Mouse (Mus musculus) liver, embryonic 14.5 days (tissue): ENCODE results near the gene F12. TPM values are rescaled to one million over a fixed set of nuclear protein-coding genes. Genes with fewer than 3 reads are reported as not detected.

Experiments
- ATAC-seq: fragments of 200-750 bp; cut with Nextera tagmentation; 2 replicates; pipeline ENCODE4 v1.8.0; 2017; ENCODE audit warnings: moderate number of reproducible peaks, mild to moderate bottlenecking, moderate library complexity; ENCODE audit not compliant: insufficient read depth
- DNase-seq, 3 experiments: peaks; one replicate each; pipeline ENCODE4 v3.0.0-alpha.2; 2012 to 2013; ENCODE audit warnings: low read depth in 3 of 3, low spot score in 3 of 3
- H3K27ac ChIP-seq: fragments of 300-500 bp; sonication (generic); 2 replicates; pipeline ENCODE4 v1.5.1; 2014; ENCODE audit warnings: moderate library complexity, mild to moderate bottlenecking, control low read depth, inconsistent platforms
- H3K27me3 ChIP-seq: fragments of 300-500 bp; sonication (generic); 2 replicates; pipeline ENCODE4 v1.6.1; 2014; ENCODE audit warnings: mild to moderate bottlenecking, low read length, moderate library complexity; ENCODE audit not compliant: control insufficient read depth, insufficient read depth
- H3K36me3 ChIP-seq: fragments of 300-500 bp; sonication (generic); replicated peaks from 2 replicates; pipeline ENCODE4 v1.6.1; 2014; ENCODE audit warnings: low read depth; ENCODE audit not compliant: control insufficient read depth, insufficient read depth
- H3K4me1 ChIP-seq, 2 experiments: fragments of 200-500 bp in 1 of 2; fragments of 300-500 bp in 1 of 2; sonication (generic) in 1 of 2; replicated peaks; 2 replicates each; pipeline ENCODE4 v1.6.1; 2012 to 2014; ENCODE audit warnings: antibody characterized with exemption in 1 of 2, inconsistent platforms in 1 of 2, low read length in 1 of 2; ENCODE audit not compliant: control insufficient read depth in 2 of 2, insufficient read depth in 2 of 2
- H3K4me2 ChIP-seq: fragments of 300-500 bp; sonication (generic); 2 replicates; pipeline ENCODE4 v1.6.1; 2014; ENCODE audit warnings: low read depth, mild to moderate bottlenecking, control low read depth, moderate library complexity
- H3K4me3 ChIP-seq, 2 experiments: fragments of 200-500 bp in 1 of 2; fragments of 300-500 bp in 1 of 2; sonication (generic) in 1 of 2; 2 replicates each; pipeline ENCODE4 v1.5.1; 2012 to 2014; ENCODE audit warnings: low read depth in 2 of 2, low read length in 2 of 2, mild to moderate bottlenecking in 2 of 2, control low read depth in 1 of 2, inconsistent platforms in 1 of 2, moderate library complexity in 1 of 2; ENCODE audit not compliant: insufficient read depth in 1 of 2
- H3K9ac ChIP-seq: fragments of 300-500 bp; sonication (generic); replicated peaks from 2 replicates; pipeline ENCODE4 v1.6.1; 2014; ENCODE audit warnings: mild to moderate bottlenecking, control low read depth, moderate library complexity
- H3K9me3 ChIP-seq: fragments of 300-500 bp; sonication (generic); 2 replicates; pipeline ENCODE4 v1.6.1; 2016; ENCODE audit warnings: low read length, mixed read lengths; ENCODE audit not compliant: control insufficient read depth
- CTCF ChIP-seq: IDR thresholded peaks from 2 replicates; pipeline ENCODE4 v1.5.1; 2016; ENCODE audit warnings: antibody characterized with exemption, low read depth, control low read depth
- EP300 ChIP-seq: IDR thresholded peaks from 2 replicates; pipeline ENCODE4 v1.6.1; 2016; ENCODE audit warnings: antibody characterized with exemption, low read depth
- WGBS: fragments of 180-500 bp; shearing (Covaris S2); extraction: QIAGEN DNeasy Blood & Tissue Kit; methylation state at CpG from one replicate; pipeline ENCODE4 v1.1.7; 2014; ENCODE audit not compliant: insufficient replicate concordance; 5-methylcytosine and 5-hydroxymethylcytosine counted together
- polyA plus RNA-seq, 2 experiments: library from polyadenylated mRNA; depleted of rRNA in 1 of 2; stranded (reverse) in 1 of 2; unstranded in 1 of 2; fragments of >200 nt; fragmentation: Nextera tagmentation in 1 of 2; extraction: Ambion mirVana in 1 of 2; gene quantifications; 2 replicates each; pipeline versions ENCODE4 v1.2.1 to v1.2.3; 2012 to 2014

Gene F12
- polyA plus RNA-seq, 2 experiments, result 53.4 to 72.0 TPM

- H3K36me3 ChIP-seq, result no peaks in the 10 kb centered on the region
- no peak overlapping the region for H3K4me3 ChIP-seq
- no peak overlapping the region for H3K4me2 ChIP-seq
- H3K4me1 ChIP-seq, result peaks cover 0 to 8% of the 10 kb centered on the region in 2 experiments; a peak in 1 of 4 replicates
- H3K27ac ChIP-seq, result no peak overlapping the region
- TF ChIP-seq EP300, result no peak
- TF ChIP-seq CTCF, result no peak
- WGBS, result 21% methylated on average over 10 of the region's 10 CpGs
- no peak for DNase-seq
- H3K9me3 ChIP-seq, result no peaks in the 10 kb centered on the region
- H3K9ac ChIP-seq, result no peak overlapping the region
- no peak for ATAC-seq
- no peaks in the 10 kb centered on the region for H3K27me3 ChIP-seq
These were observed 5.5 kb upstream of the F12 start for GRCm38 (mm10) chr13:55431889-55432685.

GRCm38 (mm10) chr13:55430566-55430965, 4.0 kb upstream of the F12 start:
- TF ChIP-seq EP300, result no peak
- TF ChIP-seq CTCF, result no peak
- no peak for ATAC-seq
- no peak for DNase-seq
- Histone ChIP-seq H3K4me2 (no peak overlapping the region), H3K27ac (no peak overlapping the region), H3K9ac (no peak overlapping the region), H3K4me3 (no peak overlapping the region), H3K9me3 (no peaks in the 10 kb centered on the region), H3K36me3 (no peaks in the 10 kb centered on the region), H3K4me1 (peaks cover 0 to 8% of the 10 kb centered on the region in 2 experiments; a peak in 1 of 4 replicates), H3K27me3 (no peaks in the 10 kb centered on the region)
- WGBS, result 65% methylated on average over 2 of the region's 2 CpGs

GRCm38 (mm10) chr13:55429226-55429888, 2.8 kb upstream of the F12 start:
- no peak overlapping the region for H3K9ac ChIP-seq
- peaks cover 0 to 8% of the 10 kb centered on the region in 2 experiments; a peak in 1 of 4 replicates for H3K4me1 ChIP-seq
- ATAC-seq, result peak; percentile 71
- H3K27me3 ChIP-seq, result no peaks in the 10 kb centered on the region
- 28% methylated on average over 12 of the region's 12 CpGs for WGBS
- H3K9me3 ChIP-seq, result no peaks in the 10 kb centered on the region
- H3K36me3 ChIP-seq, result no peaks in the 10 kb centered on the region
- DNase-seq, result peak in 1 of 3 experiments; percentile 50
- no peak overlapping the region for H3K4me3 ChIP-seq
- H3K27ac ChIP-seq, result no peak overlapping the region
- no peak for TF ChIP-seq CTCF
- no peak for TF ChIP-seq EP300
- H3K4me2 ChIP-seq, result peak overlapping the region; percentile 22; the same call in 1 of the 2 replicates

- no peaks in the 10 kb centered on the region for H3K4me1 ChIP-seq
- no peak for DNase-seq
- TF ChIP-seq EP300, result no peak
- TF ChIP-seq CTCF, result peak; percentile 79
- H3K36me3 ChIP-seq, result no peaks in the 10 kb centered on the region
- H3K4me3 ChIP-seq, result no peak overlapping the region
- WGBS, result 8% methylated on average over 35 of the region's 35 CpGs
- H3K27me3 ChIP-seq, result peaks cover 43% of the 10 kb centered on the region
- no peak overlapping the region for H3K9ac ChIP-seq
- no peak for ATAC-seq
- no peak overlapping the region for H3K4me2 ChIP-seq
- H3K27ac ChIP-seq, result no peak overlapping the region
- H3K9me3 ChIP-seq, result no peaks in the 10 kb centered on the region
These were observed 5.4 kb downstream of the F12 start for GRCm38 (mm10) chr13:55420933-55421800.
